Mouse (Mus musculus) heart, postnatal 4 days (tissue): Measurements from ENCODE around the gene Akap1. TPM values are rescaled to one million over a fixed set of nuclear protein-coding genes. Genes with fewer than 3 reads are reported as not detected.
A peak's percentile ranks its signal among the peaks of the same experiment; 100 is the strongest.

Source experiments
- DNase-seq: peaks from one replicate; pipeline ENCODE4 v3.0.0; 2021
- total RNA-seq, 2 experiments: library from RNA; stranded (reverse); gene quantifications; 2 replicates each; pipeline ENCODE4 v1.2.3; 2021

The Akap1 gene
- total RNA-seq, 2 experiments from 2014 or later = 105 TPM

DNA sequence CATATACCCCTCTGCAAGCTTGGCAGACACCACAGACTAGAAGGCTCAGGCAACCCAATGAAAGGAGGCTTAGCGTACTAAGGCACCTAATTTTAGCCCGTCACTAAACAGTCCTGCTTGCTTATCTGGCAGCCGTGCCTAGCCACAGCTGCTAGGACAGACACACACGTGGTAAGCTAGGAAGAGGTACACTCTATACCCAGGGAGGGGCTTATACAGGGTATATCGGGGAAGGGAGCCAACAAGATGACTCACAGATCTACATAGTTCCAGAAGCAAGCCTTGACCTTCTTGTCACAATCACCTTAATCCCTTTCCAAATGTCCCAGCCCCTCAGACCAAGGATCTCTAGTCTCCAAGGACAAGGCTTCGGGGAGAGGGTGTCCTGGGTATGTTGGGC, 23.0 kb downstream of the Akap1 start:
- peak; percentile 45 for DNase-seq

DNA sequence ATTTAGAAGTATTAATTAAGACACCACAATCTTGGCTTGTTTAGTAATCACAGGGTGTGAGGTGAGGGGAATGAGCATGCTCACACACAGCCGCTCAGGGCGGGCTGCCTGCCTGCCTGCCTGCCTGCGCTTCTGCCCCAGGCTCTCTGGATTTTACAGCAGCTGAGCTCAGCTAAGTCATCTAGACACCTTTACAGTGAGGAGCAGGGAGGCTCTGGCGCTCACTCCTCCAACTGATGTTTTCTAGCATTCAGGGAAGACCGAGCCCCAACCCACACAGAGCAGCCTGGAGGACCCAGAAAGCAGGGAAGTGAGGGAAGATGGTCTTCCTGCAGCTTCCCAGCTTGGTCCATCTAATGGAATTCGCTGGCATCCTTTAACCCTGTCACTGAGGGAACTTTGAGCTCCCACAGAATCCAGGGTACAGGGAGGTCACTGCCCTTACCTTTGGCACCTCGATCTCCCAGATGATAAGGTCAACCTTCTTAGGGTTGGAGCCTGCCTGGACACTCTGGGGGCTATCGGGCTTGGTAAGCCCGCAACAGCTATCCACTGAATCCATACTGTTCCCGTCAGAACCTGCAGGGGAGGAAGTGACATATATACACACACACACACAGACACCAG, 23.5 kb downstream of the Akap1 start:
- no peak for DNase-seq

DNA sequence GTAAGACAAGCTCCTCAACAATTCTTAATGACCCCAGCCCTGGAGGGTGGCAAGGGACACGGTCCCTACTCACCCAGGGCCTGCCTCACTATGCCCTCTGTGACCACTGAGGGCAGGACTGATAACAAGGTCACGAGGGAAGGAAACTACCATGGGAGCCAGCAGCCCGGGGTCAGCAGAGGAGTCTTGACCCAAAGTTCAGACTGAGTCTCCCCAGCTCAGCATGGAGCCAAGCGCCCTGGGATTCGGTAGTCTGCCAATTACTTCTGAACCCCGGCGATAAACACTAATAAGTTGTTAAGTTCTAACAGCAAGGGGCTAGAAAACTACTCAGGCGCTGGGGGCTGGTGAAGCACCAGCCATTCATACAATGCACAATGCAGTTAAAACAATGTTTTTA, 24.1 kb downstream of the Akap1 start:
- DNase-seq = no peak

DNA sequence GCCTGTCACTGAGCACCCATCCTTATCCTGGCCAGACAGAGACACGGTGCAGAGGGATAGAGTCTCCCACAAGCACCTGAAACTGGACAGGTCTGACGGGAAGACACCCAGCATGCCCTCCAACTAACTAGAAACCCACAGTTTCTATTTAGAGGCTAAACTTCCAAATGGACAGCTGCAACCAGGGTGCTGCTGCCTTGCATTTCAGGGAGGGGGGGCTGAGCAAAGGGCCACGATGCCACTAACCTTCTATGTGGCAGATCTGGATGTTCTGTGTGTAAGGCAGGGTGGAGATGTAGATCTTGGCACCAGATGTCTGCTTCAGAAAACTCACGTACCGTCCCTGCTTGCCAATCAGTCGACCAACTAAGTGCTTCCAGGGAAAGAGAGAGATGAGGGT, 25.0 kb downstream of the Akap1 start:
- DNase-seq = no peak

DNA sequence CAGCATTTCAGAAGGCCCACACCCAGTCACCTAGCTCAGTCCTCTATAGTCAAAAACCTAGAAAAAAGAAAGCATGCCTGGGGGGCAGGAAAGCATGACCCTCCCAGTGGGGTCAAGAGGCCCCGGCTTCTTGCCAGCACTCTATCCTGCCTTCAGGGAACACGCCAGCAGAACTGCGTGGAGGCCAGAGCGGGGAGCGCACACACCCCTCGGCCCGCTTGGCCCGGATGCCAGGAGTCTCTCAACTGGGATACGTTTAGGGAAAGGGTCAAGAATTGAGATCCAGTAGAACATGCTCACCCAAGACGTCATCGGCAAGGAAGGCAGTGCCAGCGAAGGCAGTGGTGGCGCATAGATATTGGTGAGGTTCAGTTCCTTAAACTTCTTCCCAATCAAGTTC, 25.8 kb downstream of the Akap1 start:
- DNase-seq = no peak

DNA sequence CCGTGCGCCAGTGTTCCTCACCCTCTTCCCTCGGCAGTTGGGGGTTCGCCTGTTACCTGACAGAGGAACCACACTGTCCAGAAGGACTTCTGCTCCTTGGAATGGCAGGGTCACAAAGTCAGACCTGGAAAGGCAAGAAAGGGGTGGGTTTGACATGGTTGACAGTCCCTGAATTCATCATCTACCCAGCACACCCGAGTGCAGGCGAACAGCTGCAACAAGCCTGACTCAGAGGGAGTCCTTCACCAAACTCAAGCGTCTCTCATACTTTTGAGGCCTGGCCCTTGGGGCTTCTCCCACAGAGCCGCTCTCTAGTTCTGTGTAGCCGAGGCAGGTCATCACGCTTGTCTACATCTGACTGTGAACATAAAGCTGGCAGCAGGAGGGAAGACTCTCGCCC, 29.8 kb downstream of the Akap1 start:
- no peak for DNase-seq

DNA sequence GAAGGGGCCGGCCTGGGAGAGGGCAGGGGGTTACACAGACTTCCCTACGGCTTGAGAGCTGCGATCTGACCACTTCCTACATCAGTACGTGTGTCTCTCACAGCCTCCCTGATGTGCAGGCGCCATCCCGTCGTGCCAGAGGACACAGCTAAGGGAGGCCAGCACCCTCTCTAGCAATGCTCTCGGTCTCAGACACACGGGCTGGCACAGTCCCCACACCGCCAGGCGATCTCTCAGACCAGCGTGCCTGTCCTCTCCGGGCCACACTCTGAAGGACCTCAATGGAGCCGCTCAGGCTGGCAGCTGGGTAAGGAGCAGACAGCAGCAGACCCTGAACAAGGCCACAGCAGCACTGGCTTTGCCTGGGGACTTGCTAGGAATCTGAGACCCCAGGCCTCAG, 30.3 kb downstream of the Akap1 start:
- no peak for DNase-seq

DNA sequence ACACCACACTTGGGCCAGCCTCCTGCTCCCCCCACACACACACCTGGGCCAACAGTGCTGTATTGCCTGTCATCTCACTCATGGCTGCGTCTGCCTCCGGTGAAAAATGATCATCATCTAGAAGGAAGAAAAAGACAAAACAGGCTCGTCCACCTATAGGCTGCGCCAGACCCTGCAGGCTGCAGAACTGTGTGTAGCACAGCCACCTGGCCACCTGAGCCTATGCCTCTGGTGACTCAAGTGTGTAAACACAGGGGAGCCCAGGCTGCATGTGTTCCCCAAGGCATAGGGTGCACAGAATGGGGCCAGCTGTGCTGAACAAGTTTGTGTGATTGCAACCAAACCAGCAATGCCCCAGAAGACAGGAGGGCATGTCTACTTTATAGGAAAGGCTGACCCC, 31.3 kb downstream of the Akap1 start:
- no peak for DNase-seq

DNA sequence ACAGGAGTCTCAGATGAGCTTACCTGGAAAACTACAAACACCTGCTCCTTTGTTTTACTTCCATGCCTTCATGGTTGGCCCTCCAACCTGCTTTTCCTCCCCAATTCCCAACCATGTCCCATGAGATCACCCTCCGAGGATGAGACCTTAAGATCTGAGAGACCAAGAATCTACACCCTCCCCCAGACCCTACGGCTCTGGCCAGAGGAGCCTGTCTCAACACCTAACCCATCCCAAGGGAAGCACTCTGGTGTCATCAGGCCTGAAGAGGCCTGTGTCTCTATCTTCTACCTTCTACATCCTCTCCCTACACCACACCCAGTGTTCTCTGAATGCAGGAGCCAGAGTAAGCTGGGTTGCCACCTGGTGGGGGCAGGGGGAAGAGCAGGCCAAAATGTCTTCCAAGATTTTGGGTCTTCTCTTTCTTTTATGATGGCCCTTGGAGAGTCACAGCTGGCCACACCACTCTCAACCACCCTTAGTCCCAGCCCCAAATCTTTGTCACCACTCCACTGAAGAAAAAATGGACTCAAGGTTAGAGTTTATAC, 34.1 kb downstream of the Akap1 start:
- DNase-seq = peak; percentile 60

DNA sequence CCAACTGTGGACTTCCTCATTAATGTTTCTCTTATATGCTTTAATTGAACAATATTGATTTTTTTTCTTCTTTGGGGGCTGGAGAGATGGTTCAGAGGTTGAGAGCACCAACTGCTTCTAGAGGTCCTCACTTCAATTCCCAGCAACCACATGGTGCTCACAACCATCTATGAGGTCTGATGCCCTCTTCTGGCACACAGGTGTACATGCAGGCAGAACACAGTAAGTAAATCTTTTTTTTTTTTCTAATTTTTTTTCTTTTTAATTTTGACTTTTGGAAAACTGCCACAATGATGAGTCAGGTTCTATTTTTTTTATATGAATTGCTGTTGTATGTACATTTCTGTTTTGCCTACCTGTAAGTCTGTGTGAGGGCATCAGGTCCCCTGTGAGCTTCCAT, 35.9 kb downstream of the Akap1 start:
- DNase-seq = no peak

DNA sequence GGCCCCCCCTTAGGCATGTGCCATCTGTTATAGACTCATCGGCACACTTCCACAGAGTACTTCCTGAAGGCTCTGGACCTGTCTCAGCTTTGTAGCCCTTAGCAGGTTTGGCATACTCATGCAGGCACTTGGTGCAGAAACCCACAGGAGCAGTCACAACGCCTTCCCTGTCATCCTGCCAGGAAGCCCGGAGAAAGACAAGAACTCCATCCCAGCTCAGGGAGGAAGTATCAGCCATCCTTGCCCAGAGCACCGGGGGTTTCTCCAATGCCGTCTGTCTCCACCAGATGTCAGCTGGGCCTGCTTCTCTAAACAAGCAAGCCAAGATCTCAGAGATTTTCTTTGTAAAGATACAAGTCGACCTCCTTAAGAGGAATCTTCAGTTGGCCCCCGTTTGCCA, 38.5 kb downstream of the Akap1 start:
- no peak for DNase-seq

DNA sequence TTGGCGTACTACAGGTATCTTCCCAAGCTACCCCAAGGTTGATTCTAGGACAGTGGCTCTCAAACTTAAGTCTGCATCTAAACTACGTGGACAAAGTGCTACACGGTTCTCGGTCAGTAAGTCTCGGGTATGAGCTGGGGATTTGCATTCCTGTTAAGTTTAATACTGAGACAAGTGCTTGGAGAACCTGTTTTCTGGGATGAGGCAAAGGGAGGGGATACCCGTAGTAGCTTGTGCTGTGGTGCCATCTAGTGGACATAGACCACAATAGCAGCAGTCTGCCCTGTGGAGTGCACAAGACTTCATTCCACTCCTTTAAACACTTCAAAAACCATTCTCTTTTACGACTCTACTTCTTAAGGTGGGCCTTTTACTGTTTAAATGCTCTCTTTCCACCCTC, 41.4 kb downstream of the Akap1 start:
- DNase-seq = peak; percentile 81

DNA sequence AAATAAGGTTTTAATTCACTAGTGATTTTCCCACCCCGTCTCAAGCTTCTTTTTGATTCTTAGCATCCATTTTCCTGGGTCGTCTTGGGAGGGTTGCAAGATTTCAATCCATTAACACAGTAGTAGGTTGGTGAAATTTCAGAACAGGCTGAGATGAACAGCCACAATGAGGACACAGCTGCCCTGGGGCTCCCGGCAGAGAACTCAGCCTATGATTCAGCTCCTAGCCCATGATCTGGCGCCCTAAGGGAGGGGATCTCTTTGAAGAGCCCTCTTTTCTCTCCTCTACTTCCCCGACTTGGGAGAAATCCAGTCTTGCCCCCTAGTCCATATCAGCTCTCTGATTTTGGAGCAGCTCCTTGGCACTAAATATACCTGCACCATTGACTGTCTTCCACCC, 41.9 kb downstream of the Akap1 start:
- no peak for DNase-seq

DNA sequence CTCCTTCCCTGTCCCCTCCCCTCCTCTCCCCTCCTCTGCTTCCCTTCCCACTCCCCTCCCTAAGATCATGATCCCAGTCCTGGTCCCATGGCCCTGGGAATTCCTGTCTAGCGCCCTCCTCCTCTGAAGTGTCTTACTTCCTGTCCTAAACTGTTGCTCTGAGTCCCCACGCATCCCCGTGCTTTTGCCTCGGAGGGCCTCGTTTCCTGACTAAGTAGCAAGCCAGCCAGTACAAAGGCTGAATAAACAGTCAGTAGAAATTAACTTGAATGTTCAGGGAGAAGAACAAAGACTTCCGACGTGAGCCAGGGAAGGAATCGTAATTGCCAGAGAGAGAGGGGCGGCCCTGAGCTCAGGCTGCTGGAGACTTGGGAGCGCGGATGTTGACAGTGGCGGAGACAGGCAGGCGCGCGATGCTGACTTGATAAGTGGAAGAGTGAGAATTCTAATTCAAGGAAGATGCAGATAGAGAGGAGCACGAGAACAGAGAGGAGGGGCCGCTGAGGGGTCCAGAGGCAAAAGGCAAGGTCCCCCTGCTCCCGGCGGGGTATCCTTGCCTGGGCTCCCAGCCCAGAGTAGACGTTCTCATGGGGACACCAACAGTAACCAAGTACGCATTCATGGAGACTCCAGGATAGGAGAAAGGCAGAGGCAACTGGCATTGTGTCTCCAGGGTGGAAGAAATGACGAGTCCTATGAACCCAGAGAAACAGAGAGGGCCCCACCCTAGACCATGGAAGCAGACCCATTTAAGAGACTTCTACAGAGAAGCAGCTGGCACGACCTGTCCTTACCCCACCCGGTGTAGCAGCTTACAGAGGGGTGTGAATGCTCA, 43.4 kb downstream of the Akap1 start:
- DNase-seq = peak; percentile 55

DNA sequence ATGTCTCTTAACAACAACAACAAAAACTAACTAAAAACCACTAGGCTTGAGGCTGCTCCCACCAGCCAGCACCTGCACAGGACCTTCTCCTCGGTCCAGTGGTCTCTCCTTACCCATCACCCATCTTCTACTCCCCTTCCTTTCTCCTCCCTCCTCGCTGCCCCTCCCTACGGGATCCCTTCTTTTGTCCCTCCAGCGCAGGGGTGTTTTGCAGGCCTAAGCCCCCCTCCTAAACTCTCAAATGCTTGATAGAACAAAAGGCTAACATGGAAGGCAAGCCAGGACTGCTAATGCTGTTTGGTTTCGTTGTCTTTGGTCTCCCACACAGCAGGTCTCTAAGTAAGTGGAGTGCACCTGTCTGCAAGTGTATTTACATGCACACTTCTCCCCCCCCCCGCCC, 44.1 kb downstream of the Akap1 start:
- DNase-seq = no peak

DNA sequence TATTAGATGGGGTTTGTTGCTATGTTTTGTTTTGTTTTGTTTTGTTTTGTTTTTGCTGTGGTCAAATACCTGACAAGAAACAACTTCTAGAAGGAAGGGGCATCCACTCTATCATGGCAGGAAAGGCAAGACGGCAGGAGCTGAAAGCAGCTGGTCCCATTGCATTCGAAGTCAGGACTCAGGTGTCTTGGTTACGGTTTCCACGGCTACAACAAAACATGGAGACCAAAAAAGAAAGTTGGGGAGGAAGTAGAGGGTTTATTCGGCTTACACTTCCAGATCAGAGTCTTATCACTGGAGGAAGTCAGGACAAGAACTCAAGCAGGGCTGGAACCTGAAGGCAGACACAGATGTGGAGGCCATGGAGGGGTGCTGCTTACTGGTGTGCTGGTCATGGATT, 47.3 kb downstream of the Akap1 start:
- DNase-seq = no peak

DNA sequence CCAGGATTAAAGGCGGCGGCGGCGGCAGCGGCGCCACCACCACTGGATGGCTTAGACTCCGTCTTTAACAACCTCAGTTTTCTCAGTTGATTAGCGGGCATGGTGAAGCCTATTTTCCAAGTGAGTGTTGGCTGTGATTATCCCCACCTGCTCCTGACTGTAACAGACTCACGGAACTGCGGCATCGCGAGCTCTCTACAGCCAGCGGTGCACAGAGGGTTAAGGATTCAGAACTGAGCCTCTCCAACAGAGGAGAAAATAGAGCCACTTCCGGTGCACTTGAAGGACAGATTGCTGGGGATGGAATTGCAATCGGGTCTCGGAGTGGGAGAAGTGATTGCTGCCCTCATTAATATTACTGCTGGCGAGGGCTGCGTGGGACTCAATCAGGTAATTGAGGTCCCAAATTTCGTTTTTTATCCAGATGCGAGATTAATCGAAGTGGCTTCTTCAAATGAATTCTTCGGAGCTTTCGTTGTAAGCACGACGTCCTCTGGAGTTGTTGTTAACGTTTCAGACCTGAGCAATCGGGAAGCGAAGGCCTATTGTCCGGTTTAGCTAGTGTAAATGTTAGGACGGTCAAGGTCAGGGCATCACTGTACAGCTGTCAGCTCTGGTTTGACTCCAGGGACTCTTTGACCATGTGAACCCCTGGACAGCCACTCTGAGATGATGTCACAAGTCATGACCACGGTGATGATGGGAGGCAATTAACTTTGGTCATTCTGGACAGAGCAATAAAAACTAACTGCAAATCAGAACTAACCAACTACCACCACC, 61.0 kb downstream of the Akap1 start:
- DNase-seq = peak; percentile 29

DNA sequence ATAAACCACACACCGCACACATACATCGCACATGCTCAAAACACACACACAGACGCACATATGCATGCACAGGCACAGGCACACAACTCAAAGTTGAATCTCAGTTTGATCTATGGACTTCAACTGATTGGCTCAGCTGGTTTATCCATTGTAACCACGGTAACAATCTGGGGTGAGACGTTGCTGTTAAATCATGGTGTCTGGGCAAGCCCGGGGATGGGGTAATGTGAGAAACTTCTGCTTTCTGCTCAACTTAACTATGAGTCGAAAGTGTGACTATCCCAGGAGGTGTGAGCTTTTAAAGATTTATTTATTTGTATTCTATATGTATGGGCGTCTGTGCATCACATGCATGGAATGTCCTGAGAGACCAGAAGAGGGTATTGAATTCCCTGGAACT, 68.2 kb downstream of the Akap1 start:
- no peak for DNase-seq

DNA sequence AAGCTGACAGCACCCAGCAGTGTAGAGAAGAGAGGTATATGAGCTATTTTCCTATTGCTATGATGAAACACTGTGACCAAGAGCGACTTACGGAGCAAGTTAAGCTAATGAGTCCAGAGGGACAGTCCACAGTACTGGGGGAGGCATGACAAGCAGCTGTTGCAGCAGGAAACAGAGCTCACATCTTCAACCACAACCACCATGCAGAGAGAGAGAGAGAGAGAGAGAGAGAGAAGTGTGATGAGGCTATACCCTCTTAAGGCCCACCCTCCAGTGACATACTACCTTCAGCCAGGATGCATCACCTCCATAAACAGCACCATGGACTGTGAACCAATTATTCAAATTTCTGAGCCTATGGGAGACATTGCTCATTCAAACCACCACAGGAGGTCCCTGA, 74.5 kb downstream of the Akap1 start:
- no peak for DNase-seq

DNA sequence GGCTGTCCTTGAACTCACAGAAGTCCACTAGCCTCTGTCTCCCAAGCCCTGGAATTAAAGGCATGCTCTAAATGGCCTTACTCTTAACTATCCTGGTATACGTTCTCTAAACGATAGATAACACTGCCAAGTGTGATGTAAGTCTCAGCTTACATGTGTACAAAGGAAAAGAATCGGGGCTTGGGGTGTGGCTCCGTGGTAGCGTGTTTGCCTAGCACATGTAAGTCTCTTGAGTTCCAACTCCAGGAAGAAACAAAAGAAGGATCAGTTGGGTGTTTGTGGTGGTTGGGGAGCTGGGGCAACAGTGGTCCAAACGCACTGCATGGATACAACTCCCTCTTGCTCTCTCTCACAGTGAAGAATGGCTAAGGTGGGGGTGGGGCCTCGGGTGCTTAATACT, 77.6 kb downstream of the Akap1 start:
- DNase-seq = no peak

DNA sequence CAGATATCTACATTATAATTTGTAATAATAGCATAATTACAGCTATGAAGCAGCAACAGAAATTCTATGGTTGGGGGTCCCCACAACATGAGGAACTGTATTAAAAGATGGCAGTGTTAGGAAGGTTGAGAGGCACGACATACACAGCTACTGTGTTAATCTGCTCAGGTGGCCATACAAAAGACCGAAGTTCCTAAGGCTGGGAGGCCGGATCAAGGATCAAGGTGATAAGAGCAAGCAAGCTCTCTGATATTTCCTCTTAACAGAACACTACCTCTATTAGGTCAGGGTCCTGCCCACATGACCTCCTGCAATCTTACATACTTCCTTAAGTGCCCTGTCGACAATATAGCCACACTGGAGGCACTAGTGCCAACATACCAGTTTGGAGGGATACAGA, 80.9 kb downstream of the Akap1 start:
- DNase-seq = no peak

DNA sequence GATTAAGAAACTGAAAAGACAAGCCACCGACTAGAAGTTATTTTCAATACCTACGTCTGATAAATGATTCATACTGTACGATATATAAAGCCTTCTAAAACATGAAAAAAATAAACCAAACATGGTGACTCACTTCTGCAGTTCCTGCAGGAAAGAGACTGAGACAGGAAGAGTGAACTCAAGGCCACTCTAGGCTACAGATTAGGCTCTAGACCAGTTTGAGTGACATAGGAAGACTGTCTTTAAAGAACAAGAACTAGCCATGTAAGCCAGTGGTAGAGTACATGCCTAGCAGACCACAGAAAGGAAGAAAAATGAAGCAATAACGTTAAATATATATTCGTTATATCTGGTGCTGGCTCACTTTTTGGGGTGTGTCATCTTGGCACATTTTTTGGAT, 81.9 kb downstream of the Akap1 start:
- no peak for DNase-seq
